Mouse (Mus musculus): Measurements from ENCODE around the gene Zc2hc1c. TPM values are rescaled to one million over a fixed set of nuclear protein-coding genes. Genes with fewer than 3 reads are reported as not detected.
A peak's percentile ranks its signal among the peaks of the same experiment; 100 is the strongest.

Zc2hc1c gene
- polyA plus RNA-seq, 1 experiment from 2014 or later = 0.95 TPM

- DNase-seq (ENCODE audit: low spot score) (peak; percentile 38), ATAC-seq (replicated peaks; ENCODE audit: insufficient number of reproducible peaks, low FRiP score, low TSS enrichment, low read depth) (no peak)
- 26% methylated on average over 2 of the region's 5 CpGs for WGBS
- Histone ChIP-seq H3K4me2 (ENCODE audit: low read depth, low read length) (no peak overlapping the region), H3K9ac (replicated peaks; ENCODE audit: low read length) (no peak overlapping the region), H3K4me3 (ENCODE audit: low read depth, low read length) (no peak overlapping the region), H3K9me3 (replicated peaks; ENCODE audit: control insufficient read depth, low read length) (no peaks in the 10 kb centered on the region), H3K27me3 (ENCODE audit: control insufficient read depth, insufficient read depth, low read length) (no peaks in the 10 kb centered on the region), H3K27ac (replicated peaks; ENCODE audit: low read depth, low read length) (no peak overlapping the region), H3K4me1 (ENCODE audit: control insufficient read depth, insufficient read depth, low read length) (no peaks in the 10 kb centered on the region), H3K36me3 (replicated peaks; ENCODE audit: control insufficient read depth, insufficient read depth, low read depth, low read length) (no peaks in the 10 kb centered on the region)
Observed at GRCm38 (mm10) chr12:85286941-85287340, 1.4 kb upstream of the Zc2hc1c start.

GRCm38 (mm10) chr12:85287809-85288485, 444 bp upstream of the Zc2hc1c start, which contains the start of gene Acyp1:
Gene Acyp1, minus strand, starts transcription at chr12:85288438.
- H3K4me2 ChIP-seq (ENCODE audit: low read depth, low read length) = peak within 1 kb of the TSS; percentile 86
- peak within 1 kb of the TSS; percentile 49 for H3K4me3 ChIP-seq (ENCODE audit: low read depth, low read length)
- WGBS = 9% methylated on average over 21 of the region's 21 CpGs
- no peaks in the 10 kb centered on the region for H3K27me3 ChIP-seq (ENCODE audit: control insufficient read depth, insufficient read depth, low read length)
- no peaks in the 10 kb centered on the region for H3K36me3 ChIP-seq (replicated peaks; ENCODE audit: control insufficient read depth, insufficient read depth, low read depth, low read length)
- H3K27ac ChIP-seq (replicated peaks; ENCODE audit: low read depth, low read length) = no peak within 1 kb of the TSS
- ATAC-seq (replicated peaks; ENCODE audit: insufficient number of reproducible peaks, low FRiP score, low TSS enrichment, low read depth) (peak; percentile 55), DNase-seq (ENCODE audit: low spot score) (peak; percentile 42)
- H3K9me3 ChIP-seq (replicated peaks; ENCODE audit: control insufficient read depth, low read length) = no peaks in the 10 kb centered on the region
- no peaks in the 10 kb centered on the region for H3K4me1 ChIP-seq (ENCODE audit: control insufficient read depth, insufficient read depth, low read length)
- H3K9ac ChIP-seq (replicated peaks; ENCODE audit: low read length) = peak within 1 kb of the TSS; percentile 55

- Histone ChIP-seq H3K4me1 (ENCODE audit: control insufficient read depth, insufficient read depth, low read length) (no peaks in the 10 kb centered on the region), H3K9me3 (replicated peaks; ENCODE audit: control insufficient read depth, low read length) (no peaks in the 10 kb centered on the region), H3K9ac (replicated peaks; ENCODE audit: low read length) (peak overlapping the region; percentile 55), H3K4me3 (ENCODE audit: low read depth, low read length) (peak overlapping the region; percentile 49; the same call in 1 of the 2 replicates), H3K27ac (replicated peaks; ENCODE audit: low read depth, low read length) (no peak overlapping the region), H3K36me3 (replicated peaks; ENCODE audit: control insufficient read depth, insufficient read depth, low read depth, low read length) (no peaks in the 10 kb centered on the region), H3K27me3 (ENCODE audit: control insufficient read depth, insufficient read depth, low read length) (no peaks in the 10 kb centered on the region), H3K4me2 (ENCODE audit: low read depth, low read length) (peak overlapping the region; percentile 86)
- ATAC-seq (replicated peaks; ENCODE audit: insufficient number of reproducible peaks, low FRiP score, low TSS enrichment, low read depth) (no peak), DNase-seq (ENCODE audit: low spot score) (no peak)
- WGBS = 61% methylated on average over 24 of the region's 24 CpGs
Observed at GRCm38 (mm10) chr12:85289157-85290000, 988 bp downstream of the Zc2hc1c start.

- ATAC-seq (replicated peaks; ENCODE audit: insufficient number of reproducible peaks, low FRiP score, low TSS enrichment, low read depth) = no peak
- WGBS = 81% methylated on average over 10 of the region's 10 CpGs
Observed at GRCm38 (mm10) chr12:85290633-85291032, 2.2 kb downstream of the Zc2hc1c start.

GRCm38 (mm10) chr12:85291541-85291940, 3.1 kb downstream of the Zc2hc1c start:
- H3K4me1 ChIP-seq (ENCODE audit: control insufficient read depth, insufficient read depth, low read length) = no peaks in the 10 kb centered on the region
- no peak overlapping the region for H3K4me2 ChIP-seq (ENCODE audit: low read depth, low read length)
- H3K27ac ChIP-seq (replicated peaks; ENCODE audit: low read depth, low read length) = no peak overlapping the region
- no peaks in the 10 kb centered on the region for H3K9me3 ChIP-seq (replicated peaks; ENCODE audit: control insufficient read depth, low read length)
- DNase-seq (ENCODE audit: low spot score) = no peak
- H3K27me3 ChIP-seq (ENCODE audit: control insufficient read depth, insufficient read depth, low read length) = no peaks in the 10 kb centered on the region
- ATAC-seq (replicated peaks; ENCODE audit: insufficient number of reproducible peaks, low FRiP score, low TSS enrichment, low read depth) = no peak
- H3K4me3 ChIP-seq (ENCODE audit: low read depth, low read length) = no peak overlapping the region
- no peak overlapping the region for H3K9ac ChIP-seq (replicated peaks; ENCODE audit: low read length)
- no peaks in the 10 kb centered on the region for H3K36me3 ChIP-seq (replicated peaks; ENCODE audit: control insufficient read depth, insufficient read depth, low read depth, low read length)

More at GRCm38 (mm10) chr12:85290633-85291032, 2.2 kb downstream of the Zc2hc1c start:
- Histone ChIP-seq H3K4me1 (ENCODE audit: control insufficient read depth, insufficient read depth, low read length) (no peaks in the 10 kb centered on the region), H3K4me2 (ENCODE audit: low read depth, low read length) (no peak overlapping the region), H3K4me3 (ENCODE audit: low read depth, low read length) (no peak overlapping the region), H3K36me3 (replicated peaks; ENCODE audit: control insufficient read depth, insufficient read depth, low read depth, low read length) (no peaks in the 10 kb centered on the region), H3K9me3 (replicated peaks; ENCODE audit: control insufficient read depth, low read length) (no peaks in the 10 kb centered on the region), H3K9ac (replicated peaks; ENCODE audit: low read length) (no peak overlapping the region), H3K27me3 (ENCODE audit: control insufficient read depth, insufficient read depth, low read length) (no peaks in the 10 kb centered on the region), H3K27ac (replicated peaks; ENCODE audit: low read depth, low read length) (no peak overlapping the region)
- DNase-seq (ENCODE audit: low spot score) = no peak

GRCm38 (mm10) chr12:85292288-85292687, 3.9 kb downstream of the Zc2hc1c start:
- no peak for ATAC-seq (replicated peaks; ENCODE audit: insufficient number of reproducible peaks, low FRiP score, low TSS enrichment, low read depth)
- Histone ChIP-seq H3K4me3 (ENCODE audit: low read depth, low read length) (no peak overlapping the region), H3K9me3 (replicated peaks; ENCODE audit: control insufficient read depth, low read length) (no peaks in the 10 kb centered on the region), H3K4me1 (ENCODE audit: control insufficient read depth, insufficient read depth, low read length) (no peaks in the 10 kb centered on the region), H3K27ac (replicated peaks; ENCODE audit: low read depth, low read length) (no peak overlapping the region), H3K27me3 (ENCODE audit: control insufficient read depth, insufficient read depth, low read length) (no peaks in the 10 kb centered on the region), H3K4me2 (ENCODE audit: low read depth, low read length) (no peak overlapping the region), H3K36me3 (replicated peaks; ENCODE audit: control insufficient read depth, insufficient read depth, low read depth, low read length) (no peaks in the 10 kb centered on the region), H3K9ac (replicated peaks; ENCODE audit: low read length) (no peak overlapping the region)
- no peak for DNase-seq (ENCODE audit: low spot score)
- 65% methylated on average over 6 of the region's 6 CpGs for WGBS

- no peaks in the 10 kb centered on the region for H3K27me3 ChIP-seq (ENCODE audit: control insufficient read depth, insufficient read depth, low read length)
- no peaks in the 10 kb centered on the region for H3K4me1 ChIP-seq (ENCODE audit: control insufficient read depth, insufficient read depth, low read length)
- no peak overlapping the region for H3K4me2 ChIP-seq (ENCODE audit: low read depth, low read length)
- H3K9me3 ChIP-seq (replicated peaks; ENCODE audit: control insufficient read depth, low read length) = no peaks in the 10 kb centered on the region
- no peak overlapping the region for H3K27ac ChIP-seq (replicated peaks; ENCODE audit: low read depth, low read length)
- DNase-seq (ENCODE audit: low spot score) (no peak), ATAC-seq (replicated peaks; ENCODE audit: insufficient number of reproducible peaks, low FRiP score, low TSS enrichment, low read depth) (no peak)
- no peak overlapping the region for H3K9ac ChIP-seq (replicated peaks; ENCODE audit: low read length)
- no peak overlapping the region for H3K4me3 ChIP-seq (ENCODE audit: low read depth, low read length)
- no peaks in the 10 kb centered on the region for H3K36me3 ChIP-seq (replicated peaks; ENCODE audit: control insufficient read depth, insufficient read depth, low read depth, low read length)
Observed at GRCm38 (mm10) chr12:85292906-85293305, 4.5 kb downstream of the Zc2hc1c start.

GRCm38 (mm10) chr12:85295506-85295905, 7.1 kb downstream of the Zc2hc1c start:
- ATAC-seq (replicated peaks; ENCODE audit: insufficient number of reproducible peaks, low FRiP score, low TSS enrichment, low read depth) (no peak), DNase-seq (ENCODE audit: low spot score) (no peak)
- WGBS = 82% methylated on average over 2 of the region's 2 CpGs
- no peaks in the 10 kb centered on the region; the same call in 1 of the 2 replicates for H3K36me3 ChIP-seq (replicated peaks; ENCODE audit: control insufficient read depth, insufficient read depth, low read depth, low read length)
- no peak overlapping the region for H3K4me3 ChIP-seq (ENCODE audit: low read depth, low read length)
- H3K27ac ChIP-seq (replicated peaks; ENCODE audit: low read depth, low read length) = no peak overlapping the region
- no peak overlapping the region for H3K4me2 ChIP-seq (ENCODE audit: low read depth, low read length)
- H3K9ac ChIP-seq (replicated peaks; ENCODE audit: low read length) = no peak overlapping the region
- H3K9me3 ChIP-seq (replicated peaks; ENCODE audit: control insufficient read depth, low read length) = no peaks in the 10 kb centered on the region
- H3K27me3 ChIP-seq (ENCODE audit: control insufficient read depth, insufficient read depth, low read length) = no peaks in the 10 kb centered on the region
- no peaks in the 10 kb centered on the region for H3K4me1 ChIP-seq (ENCODE audit: control insufficient read depth, insufficient read depth, low read length)

Data from embryonic facial prominence, embryonic 11.5 days (tissue).